Mouse (Mus musculus) heart, adult 11 months (tissue): Measurements from ENCODE around the gene Asdurf.
"Not testable (repeated sequence)": the region's sequence is repeated elsewhere in the genome, so short reads cannot be mapped to it uniquely, and the experiment has no call there.

Source experiments
- DNase-seq: peaks from one replicate; pipeline ENCODE4 v3.0.0; 2022

The Asdurf gene

DNA sequence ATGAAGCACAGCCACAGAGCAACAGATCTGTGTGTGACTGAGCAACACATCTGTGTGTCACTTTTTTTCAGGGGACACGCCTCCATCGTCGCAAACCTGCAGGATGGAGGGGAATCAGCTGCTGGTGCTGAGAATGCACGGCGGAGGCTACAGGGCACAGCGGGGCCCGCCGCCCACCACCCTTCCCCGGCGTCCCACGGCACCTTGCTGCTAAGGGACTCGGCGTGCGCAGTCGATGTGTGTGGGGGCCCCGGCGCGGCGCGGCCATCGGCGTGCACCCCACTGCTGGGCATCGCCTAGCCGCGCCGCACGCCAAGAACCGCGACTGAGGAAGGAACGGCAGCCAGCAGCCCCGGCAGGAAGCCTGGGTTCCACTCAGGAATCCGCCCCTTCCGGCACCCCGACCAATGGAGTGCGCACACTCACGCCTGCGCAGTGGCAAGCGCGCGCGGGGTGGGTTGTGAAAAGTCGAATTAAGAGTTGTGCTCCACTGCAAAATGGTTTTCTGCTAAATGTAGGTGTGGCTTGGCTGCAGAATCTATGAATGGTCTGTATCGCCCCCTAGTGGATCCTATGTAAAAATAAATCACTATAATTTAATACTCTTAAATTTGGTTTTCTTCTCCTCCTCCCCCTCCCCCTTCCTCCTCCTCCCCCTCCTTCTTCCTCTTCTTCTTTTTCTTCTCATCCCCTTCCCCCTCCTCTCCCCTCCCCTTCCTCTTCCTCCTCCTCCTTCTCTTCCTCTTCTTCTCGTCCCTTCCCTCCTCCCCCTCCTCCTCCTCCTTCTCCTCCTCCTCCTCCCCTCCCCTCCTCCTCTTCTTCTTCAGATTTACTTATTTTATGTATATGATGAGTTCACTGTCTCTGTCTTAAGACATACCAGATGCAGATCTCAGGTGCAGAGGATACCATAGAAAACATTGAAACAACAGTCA is at the start of gene Asdurf, which contains the start of the genes Gm28551 and Asnsd1:
TSS of gene Asdurf (minus strand) at position 293 of the 935 bp plus-strand sequence.
TSS of gene Gm28551 (minus strand) at position 341 of the 935 bp plus-strand sequence.
TSS of gene Asnsd1 (minus strand) at position 426 of the 935 bp plus-strand sequence.
- DNase-seq: peak; percentile 100

DNA sequence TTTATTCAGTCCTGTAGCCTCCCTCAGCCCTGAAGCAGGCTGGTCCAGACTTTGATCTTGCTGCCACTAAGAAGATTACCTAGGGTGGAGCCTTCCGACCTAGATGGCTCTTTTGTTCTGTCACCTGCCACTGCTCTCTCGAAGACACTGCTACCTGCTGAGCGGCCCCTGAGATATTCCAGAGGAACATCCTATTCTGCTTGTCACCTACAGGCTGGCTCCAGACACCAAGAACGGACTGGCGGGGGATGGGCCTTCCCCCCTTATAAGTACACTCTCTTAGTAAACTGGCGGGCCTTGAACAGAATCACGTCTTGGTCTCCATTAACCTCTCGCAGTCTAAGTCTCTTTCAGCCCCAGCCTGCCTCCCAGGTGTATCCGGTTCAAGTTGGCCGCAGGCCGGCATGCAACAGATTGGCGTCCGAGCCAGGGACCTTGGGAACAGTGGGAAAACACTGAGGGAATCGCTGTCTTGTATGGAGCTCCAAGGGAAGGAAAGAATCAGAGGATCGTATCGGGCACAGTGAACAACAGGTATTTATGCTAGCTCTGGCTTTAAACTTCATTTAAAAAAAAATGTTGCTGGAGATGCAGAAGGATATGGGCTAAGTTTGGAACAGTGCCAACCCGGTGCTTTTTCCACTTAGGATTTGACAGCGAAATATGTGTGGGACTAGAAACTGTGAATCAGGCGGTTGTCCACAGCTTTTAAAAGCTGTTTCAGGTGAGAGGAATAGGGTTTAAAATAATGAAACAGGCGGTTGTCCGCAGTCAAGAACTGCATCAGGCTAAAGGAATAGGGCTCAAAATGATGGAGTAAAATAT is 41.7 kb upstream of the Asdurf start:
- DNase-seq: peak; percentile 90

DNA sequence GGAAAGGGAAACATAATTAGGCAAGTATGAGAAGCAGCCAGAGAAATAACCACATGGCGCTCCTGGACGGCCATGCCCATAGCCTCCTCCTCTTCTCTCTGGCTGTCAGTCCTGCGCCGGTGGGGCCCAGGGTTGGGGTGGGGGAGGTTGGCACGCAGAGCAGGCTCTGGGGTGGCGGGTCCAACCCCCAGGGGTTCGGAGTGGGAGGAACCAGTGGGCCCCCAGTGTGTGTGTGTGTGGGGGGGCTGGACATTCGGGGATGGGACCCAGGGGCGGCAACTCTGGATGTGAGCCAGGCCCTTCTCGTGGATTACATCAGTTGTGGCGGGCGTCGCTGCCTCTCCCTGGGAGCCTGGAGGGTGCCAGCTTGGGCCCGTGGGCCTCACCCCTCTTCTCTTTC is 36.3 kb upstream of the Asdurf start:
- DNase-seq: peak; percentile 61

DNA sequence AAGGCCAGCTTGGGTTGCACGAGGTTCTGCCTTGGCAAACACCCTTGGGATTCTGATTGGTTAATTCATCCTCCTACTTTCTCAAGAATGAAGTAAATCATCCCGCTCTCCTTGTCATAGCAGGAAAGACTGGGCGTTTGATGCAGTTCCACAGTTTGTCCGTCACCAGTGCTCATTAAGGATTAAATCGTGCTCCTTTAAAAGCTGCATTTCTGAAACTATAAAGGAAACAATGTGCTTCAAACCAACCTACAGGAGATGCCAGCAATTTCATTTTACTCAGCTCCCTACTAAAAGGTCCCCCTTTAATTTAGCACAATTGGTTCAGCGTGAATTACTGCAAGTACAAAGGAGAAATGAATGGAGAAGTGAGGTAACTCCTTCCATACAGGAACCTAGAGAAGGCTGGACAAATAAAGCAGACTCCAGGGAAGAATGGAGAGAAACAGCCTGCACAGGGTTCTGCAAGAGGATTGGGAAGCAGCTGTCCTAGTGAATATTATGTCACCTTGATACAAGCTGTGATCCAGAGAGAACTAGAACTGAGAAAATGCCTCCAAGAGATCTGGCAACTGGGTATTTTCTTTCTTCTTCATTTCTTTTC is 31.8 kb upstream of the Asdurf start:
- DNase-seq: no peak

DNA sequence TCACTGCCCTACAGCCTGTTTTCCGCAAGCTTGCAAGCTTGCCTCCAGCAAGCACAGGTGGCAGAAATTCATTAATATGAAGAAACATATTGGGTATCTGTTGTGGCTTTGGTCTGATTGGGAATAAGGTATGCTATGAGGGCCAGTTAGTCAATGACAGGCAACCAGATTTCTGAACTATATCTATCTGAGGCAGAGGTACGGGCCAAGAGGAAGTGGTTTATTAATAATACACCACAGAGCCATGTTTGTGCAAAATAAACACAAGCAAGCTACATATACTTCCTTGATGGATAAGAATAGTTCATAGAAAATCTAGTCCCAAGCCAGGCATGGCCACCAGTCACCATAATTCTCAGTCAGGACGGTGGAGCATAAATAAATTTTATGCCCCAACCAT is 25.3 kb upstream of the Asdurf start:
- DNase-seq: no peak

DNA sequence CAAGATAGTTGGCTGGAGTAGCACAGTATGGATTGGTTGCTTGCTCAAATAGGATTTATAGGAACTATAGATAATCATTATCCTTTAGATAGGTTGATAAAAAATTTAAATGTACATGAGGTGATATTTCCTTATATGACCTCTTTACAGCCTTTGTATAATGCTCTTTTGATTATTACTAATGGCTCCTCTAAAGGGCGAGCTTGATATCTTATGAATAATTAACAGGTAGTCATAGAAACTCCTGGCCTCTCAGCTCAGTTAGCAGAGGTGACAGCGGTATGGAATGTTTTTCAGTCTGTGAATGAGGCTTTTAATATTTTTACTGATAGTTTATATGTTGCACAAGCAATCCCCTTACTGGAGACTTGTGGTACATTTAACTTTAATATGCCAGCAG is 23.5 kb upstream of the Asdurf start:
- DNase-seq: not testable (repeated sequence)

DNA sequence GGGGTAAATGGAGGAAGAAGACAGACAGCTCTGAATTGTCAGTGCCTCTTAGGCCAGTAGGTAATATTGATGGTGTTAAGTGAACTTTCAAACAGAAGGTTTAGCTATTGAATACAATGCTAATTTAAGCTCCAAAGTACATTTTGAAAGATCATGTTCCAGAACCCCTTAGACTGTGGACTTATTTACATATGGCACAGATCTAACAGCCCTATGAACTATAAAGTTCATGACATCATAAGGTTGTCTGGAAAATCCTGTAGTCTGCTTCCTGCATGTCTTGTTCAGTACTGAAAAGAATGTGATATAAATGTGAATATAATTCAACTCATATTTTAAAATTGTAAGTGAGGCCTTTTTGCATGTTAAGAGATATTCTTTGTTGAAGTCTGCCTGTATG is 6.6 kb upstream of the Asdurf start:
- no peak for DNase-seq

DNA sequence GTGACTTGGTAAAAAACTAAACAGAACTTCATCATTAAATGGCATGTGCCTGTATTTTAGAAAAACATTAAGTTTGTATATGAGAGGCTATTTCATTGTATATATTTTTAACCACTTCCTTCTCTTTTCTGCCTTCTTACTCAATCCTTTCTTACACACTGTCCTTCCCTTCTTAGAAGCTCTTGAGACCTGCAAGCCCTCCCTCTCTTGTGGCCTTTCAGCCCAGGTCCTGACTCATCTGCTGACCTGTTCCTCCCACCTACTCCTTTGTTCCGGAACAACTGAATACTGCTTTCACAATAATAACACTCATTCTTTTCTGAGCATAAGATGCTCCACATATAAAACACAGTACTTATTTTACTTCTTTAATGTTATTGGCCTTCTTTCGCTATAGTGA is 11.3 kb downstream of the Asdurf start:
- DNase-seq: no peak

DNA sequence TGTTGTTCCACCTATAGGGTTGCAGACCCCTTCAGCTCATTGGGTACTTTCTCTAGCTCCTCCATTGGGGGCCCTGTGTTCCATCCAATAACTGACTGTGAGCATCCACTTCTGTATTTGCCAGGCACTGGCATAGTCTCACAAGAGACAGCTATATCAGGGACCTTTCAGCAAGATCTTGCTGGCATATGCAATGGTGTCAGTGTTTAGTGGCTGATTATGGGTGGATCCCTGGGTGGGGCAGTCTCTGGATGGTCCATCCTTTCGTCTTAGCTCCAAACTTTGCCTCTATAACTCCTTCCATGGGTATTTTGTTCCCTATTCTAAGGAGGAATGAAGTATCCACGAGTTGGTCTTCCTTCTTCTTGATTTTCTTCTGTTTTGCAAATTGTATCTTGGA is 15.0 kb downstream of the Asdurf start:
- not testable (repeated sequence) for DNase-seq

DNA sequence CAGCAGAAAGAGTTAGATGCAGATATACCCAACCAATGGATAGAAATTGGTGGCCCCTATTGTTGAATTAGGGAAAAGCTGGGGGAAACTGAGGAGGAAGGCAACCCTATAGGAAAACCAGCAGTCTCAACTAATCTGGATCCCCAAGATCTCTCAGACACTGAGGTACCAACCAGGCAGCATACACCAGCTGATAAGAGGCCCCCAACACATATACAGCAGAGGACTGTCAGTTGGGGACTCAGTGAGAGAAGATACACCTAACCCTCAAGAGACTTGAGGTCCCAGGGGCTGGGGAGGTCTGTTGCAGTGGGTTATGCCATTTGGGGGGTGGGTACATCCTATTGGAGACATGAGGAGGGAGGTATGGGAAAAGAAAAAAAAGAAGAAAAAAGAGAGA is 17.0 kb downstream of the Asdurf start:
- DNase-seq: no peak

DNA sequence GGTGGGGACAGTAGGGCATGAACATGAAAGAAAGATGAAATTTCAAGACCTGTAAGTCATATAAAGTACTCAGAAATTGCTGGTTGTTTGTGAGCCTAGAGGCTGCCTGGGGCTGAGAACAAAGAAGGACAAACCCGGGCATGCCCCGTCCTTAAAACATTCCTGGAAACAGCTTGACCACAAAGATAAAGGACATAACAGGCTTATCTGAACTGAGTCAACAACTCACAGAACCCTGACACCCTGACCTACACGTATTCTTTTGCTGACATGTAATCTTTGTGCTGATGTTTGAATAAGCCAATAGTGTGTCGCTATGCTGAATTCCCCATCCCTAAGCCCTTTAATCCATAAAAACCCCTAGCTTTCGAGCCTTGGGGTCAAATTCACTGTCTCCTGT is 18.9 kb downstream of the Asdurf start:
- DNase-seq: not testable (repeated sequence)

DNA sequence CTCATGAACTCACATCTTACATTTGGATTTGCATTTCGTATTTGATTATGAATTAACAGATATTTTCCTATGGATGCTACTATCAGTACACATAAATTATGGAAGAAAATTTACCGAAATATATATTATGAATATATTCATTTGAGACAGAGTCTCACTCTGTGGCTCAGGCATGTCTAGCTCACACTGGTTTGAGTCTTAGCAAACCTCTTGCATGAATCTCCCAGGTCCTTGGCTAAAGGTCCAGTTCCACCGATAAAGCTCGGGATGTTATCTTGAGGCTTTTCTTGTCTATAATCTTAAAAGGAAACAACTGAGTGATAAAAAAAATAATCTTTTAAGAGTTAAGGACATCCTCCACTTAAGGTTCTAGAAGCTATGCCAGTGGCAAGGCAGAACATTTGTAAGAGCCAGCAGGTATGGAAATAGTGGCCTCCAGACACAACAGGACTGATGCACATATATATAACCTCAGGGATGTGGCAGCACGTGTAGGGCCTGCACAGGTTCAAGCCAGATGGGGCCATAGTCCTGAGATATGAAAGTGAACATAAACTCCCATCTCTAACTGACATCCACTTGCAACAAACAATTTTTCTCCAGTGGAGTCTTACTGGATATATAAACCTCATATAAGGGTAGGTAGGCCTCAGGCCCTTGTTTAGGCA is 27.5 kb downstream of the Asdurf start:
- no peak for DNase-seq

DNA sequence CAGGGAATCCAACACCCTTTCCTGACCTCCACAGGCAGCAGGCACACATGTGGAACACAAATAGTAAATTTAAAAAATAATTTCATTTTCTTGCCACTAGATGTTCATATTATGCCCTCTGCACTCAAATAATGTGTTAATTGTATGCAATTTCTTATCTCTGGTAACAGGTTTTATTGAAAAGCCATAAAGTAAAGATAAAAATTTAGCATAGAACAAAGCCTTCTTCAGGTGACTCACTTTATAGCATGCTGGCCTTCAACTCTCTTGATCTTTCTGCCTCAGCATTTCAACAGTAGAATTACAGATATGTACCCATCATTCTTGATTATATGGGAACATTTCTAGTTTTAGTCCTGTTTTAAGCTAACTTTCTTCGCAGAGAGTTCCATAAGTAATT is 28.1 kb downstream of the Asdurf start:
- no peak for DNase-seq

DNA sequence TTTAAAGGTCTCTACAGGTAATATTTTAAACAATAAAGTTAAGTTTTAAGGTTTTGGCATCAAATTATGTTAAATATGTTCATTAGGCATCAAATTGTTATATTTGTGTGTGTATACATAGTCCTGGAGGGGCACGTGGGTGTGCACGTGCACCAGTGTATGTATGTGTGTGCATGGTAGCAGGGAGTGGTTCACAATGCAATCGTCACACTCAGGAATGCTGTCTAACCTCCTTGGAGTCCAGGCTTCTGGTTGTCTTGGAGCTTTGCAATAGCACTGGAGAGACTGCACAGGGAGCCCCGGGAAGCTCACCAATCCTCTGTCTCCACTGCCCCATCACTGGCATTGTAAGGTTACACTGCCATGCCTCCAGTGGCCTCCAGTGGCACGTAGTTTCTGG is 29.2 kb downstream of the Asdurf start:
- no peak for DNase-seq

DNA sequence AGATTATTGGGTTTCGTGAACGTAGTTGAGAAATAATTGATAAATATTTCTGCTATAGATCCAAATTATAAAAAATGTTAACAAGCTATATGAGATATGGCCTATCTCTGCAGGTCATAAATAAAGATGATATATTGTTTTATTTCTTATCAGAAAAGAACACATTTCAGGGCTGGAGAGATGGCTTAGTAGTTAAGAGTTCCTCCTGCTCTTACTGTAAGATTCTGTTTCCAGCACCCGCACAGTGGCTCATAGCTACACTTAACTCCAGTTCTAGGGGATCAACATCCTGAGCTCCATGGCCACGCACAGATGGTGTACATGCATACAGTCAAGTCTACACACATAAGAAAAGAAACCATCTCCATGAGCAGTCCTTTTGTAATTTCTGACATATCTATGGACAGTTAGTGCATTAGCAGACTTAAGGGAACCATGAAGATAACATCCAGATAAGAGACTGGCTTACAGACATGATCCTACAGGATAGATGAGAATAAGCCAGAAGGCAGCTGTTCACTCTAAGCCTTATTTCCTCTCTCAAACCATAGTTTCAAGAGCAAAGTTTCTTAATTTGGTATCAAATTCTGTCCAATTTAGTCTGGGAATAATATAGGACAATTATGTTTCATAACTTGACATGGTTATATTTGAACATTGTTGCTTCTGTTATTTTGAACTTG is 30.6 kb downstream of the Asdurf start:
- no peak for DNase-seq

DNA sequence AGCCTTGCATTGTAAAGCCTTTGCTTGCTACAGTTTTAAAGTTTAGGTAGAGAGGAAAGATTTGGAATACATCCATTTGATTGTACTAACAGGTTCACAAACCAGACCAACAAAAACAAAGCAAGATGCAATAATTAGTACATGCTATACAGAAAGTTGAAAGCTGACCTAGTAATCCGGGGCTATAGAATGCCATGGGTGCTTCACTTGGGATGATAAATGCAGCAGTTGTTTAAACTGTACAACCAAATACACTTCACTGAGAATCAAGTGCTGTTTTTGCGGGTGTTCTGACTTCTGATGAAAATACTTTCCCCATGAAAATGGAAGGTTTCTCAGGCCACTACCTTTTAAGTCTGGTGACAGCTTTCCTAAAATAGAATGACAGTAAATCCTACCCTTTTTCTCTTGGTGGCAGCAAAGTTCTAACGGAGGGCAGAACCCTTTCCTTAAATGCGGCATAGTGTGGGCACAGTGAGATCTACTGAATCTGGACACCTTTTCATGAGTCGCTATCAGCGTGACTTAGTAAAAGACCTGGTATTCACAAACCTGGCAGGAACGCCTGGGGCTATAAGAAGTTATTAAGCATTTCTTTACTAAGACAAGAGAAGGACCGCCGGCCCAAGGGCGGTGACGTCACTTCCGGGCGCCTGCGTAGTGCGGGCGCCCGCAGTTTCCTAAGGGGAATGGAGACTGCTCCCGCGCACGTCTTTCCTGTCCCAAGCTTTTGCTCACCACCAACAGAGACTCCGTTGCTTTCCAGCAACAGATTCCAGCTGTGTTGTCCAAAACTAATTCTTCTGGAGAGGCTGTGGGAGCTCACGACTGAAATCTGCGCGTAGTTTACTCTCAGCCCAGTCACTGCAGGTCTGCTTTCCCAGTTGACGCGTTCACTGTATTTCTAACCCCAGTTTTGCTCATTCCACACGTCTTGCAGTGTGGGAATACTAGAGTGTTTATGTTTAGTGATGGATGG is 39.1 kb downstream of the Asdurf start, which contains the start of gene Osgepl1:
TSS of gene Osgepl1 (plus strand) at position 636 of the 979 bp plus-strand sequence.
- peak; percentile 98 for DNase-seq

DNA sequence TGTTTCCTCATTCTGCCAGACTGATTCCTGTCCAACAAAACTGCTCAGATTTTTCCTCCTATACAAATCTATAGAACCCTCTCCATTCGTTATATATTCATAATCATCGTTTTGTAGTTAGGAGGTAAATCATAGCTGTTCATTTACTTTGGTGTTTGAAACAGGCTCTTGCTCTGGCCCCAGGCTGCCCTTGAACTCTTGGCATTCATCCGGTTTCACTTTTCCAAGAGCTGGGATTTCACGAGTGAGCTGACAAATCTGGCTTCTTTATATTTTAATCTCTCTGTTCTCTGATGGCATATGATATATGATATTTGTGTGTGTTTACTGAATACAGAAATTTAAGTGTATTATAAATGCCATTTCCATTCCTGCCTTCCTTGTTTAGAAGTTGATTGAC is 51.9 kb downstream of the Asdurf start:
- DNase-seq: no peak
